Mouse (Mus musculus): Measurements from ENCODE around the gene Cdh23. TPM values are rescaled to one million over a fixed set of nuclear protein-coding genes. Genes with fewer than 3 reads are reported as not detected.

The Cdh23 gene
- polyA plus RNA-seq, 1 experiment from 2014 or later = 2.0 TPM

DNA sequence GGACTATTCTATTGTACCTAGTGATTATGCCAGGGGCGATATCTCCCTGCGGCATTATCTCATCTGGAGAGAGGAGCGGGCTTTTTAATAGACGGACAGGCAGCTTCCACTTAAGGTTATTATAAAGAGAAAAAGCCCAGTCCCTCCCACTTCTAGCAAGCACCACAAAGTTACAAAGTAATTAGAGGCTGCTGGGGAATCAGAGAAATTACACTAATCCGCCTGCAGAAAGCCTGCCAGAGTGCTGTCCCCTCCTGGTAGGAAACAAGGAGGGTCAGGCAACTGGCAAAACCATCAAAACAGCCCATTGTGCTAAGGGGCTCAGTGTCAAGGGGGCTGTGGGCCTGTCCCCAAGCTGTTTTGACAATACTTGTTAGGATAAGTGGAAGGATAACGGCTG is 110.6 kb downstream of the Cdh23 start:
- WGBS = 3% methylated on average over 6 of the region's 6 CpGs
- peaks cover 8% of the 10 kb centered on the region for H3K27me3 ChIP-seq (replicated peaks; ENCODE audit: control insufficient read depth, insufficient read depth, low read length)

DNA sequence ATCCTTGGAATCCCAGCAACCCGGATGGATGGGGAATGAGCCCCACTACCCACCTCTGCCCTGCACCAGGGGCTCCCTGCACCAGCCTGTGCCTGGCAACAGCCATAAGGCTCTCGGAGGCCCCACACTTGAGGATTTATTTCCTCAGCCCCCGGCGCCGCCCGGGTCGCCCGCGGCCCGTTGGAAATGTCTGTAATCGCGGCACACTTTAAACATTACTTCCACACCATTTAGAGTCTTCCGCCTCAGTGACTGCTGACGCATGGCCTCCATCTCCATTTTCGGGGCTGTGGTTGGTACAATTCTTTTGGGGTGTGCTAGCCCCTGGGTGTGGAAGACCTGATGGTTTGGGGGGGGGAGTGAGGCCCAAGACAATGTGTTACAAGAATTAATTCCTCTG is 113.3 kb downstream of the Cdh23 start:
- WGBS = 19% methylated on average over 15 of the region's 15 CpGs
- Histone ChIP-seq H3K9me3 (replicated peaks; ENCODE audit: control insufficient read depth, low read length) (no peaks in the 10 kb centered on the region), H3K36me3 (ENCODE audit: control insufficient read depth, insufficient read depth, low read length) (no peaks in the 10 kb centered on the region), H3K27ac (ENCODE audit: low read depth, low read length) (no peak overlapping the region), H3K27me3 (replicated peaks; ENCODE audit: control insufficient read depth, insufficient read depth, low read length) (peaks cover 6% of the 10 kb centered on the region; the same call in 1 of the 2 replicates), H3K4me3 (ENCODE audit: low read depth, low read length) (no peak overlapping the region), H3K4me1 (ENCODE audit: control insufficient read depth, insufficient read depth, low read length) (peaks cover 13% of the 10 kb centered on the region), H3K9ac (ENCODE audit: low read length) (no peak overlapping the region), H3K4me2 (ENCODE audit: low read length) (no peak overlapping the region)
- 0 out of 2 replicates have a peak, but pooled peaks have one; percentile 35 for ATAC-seq
- peak; percentile 56 for DNase-seq (ENCODE audit: low spot score)

More for the DNA sequence above, 110.6 kb downstream of the Cdh23 start:
- H3K4me2 ChIP-seq (ENCODE audit: low read length) = no peak overlapping the region
- H3K9ac ChIP-seq (ENCODE audit: low read length) = no peak overlapping the region
- peak; percentile 65 for DNase-seq (ENCODE audit: low spot score)
- no peaks in the 10 kb centered on the region for H3K9me3 ChIP-seq (replicated peaks; ENCODE audit: control insufficient read depth, low read length)
- H3K27ac ChIP-seq (ENCODE audit: low read depth, low read length) = no peak overlapping the region
- no peak overlapping the region for H3K4me3 ChIP-seq (ENCODE audit: low read depth, low read length)
- no peaks in the 10 kb centered on the region for H3K36me3 ChIP-seq (ENCODE audit: control insufficient read depth, insufficient read depth, low read length)
- ATAC-seq = peak; percentile 25; the same call in 1 of the 2 replicates
- peaks cover 10% of the 10 kb centered on the region for H3K4me1 ChIP-seq (ENCODE audit: control insufficient read depth, insufficient read depth, low read length)

DNA sequence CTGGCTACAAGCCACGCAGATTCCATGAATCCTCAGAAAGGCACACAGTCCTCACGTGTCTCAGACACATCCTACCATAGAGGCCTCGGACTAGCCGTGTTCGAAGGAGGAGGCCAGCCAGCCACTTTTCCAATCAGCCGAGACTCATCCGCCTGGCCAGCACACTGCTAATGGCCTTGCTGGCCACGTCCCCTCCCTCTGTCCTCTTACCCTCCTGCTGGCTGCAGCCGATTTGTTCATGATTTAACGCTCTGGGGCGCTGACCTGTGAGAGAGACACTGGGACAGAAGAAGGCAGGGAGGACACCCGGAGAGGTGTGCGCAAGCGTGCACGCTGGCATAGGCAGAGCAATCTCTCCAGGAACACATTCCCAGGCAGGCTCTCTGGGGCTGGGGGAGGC is 115.6 kb downstream of the Cdh23 start:
- Histone ChIP-seq H3K36me3 (ENCODE audit: control insufficient read depth, insufficient read depth, low read length) (no peaks in the 10 kb centered on the region), H3K4me2 (ENCODE audit: low read length) (no peak overlapping the region), H3K9me3 (replicated peaks; ENCODE audit: control insufficient read depth, low read length) (no peaks in the 10 kb centered on the region), H3K27ac (ENCODE audit: low read depth, low read length) (no peak overlapping the region), H3K4me3 (ENCODE audit: low read depth, low read length) (no peak overlapping the region), H3K9ac (ENCODE audit: low read length) (no peak overlapping the region), H3K27me3 (replicated peaks; ENCODE audit: control insufficient read depth, insufficient read depth, low read length) (peaks cover 2% of the 10 kb centered on the region; the same call in 1 of the 2 replicates), H3K4me1 (ENCODE audit: control insufficient read depth, insufficient read depth, low read length) (peaks cover 17% of the 10 kb centered on the region)
- 70% methylated on average over 15 of the region's 15 CpGs for WGBS
- DNase-seq (ENCODE audit: low spot score) (no peak), ATAC-seq (no peak)

DNA sequence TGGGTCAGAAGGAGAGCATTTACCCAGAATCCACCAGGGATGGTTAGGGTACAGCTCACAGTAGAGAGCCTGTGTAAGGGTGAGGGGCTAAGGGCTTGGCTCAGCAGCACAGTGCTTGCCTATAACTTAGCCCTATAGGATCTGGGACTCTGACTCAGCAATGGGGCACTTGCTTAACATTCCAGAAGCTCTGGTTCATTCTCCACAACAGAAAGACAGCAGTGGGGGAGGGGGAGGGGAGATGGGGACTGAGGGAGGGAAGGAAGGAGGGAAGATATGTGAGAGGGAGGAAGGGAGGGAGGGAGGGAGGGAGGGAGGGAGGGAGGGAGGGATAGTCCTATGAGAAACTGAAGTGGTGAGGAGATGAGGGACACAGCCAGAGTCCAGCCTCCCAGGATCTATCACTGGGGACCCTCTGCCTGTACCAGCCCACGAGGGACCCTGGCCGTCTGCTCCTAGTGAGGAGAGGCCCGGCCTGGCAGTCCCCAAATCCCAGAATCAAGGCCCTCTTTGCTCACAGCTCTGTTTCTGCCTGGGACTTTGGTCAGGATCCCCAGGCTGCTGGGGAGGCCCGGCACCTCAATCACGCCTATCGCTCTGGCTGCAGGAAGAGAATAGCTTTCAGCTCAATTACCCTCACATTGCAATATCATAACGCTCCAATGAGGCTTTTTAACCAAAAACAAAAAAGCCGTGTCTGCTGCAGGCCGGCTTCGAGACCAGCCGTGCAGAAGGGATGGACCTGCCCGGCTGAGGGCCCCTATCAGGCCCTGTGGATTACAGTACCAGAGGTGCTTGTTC is 117.4 kb downstream of the Cdh23 start:
- no peak overlapping the region for H3K9ac ChIP-seq (ENCODE audit: low read length)
- H3K4me1 ChIP-seq (ENCODE audit: control insufficient read depth, insufficient read depth, low read length) = peaks cover 10% of the 10 kb centered on the region; the same call in 1 of the 2 replicates
- H3K9me3 ChIP-seq (replicated peaks; ENCODE audit: control insufficient read depth, low read length) = no peaks in the 10 kb centered on the region
- H3K4me2 ChIP-seq (ENCODE audit: low read length) = no peak overlapping the region
- peaks cover 2% of the 10 kb centered on the region; the same call in 1 of the 2 replicates for H3K27me3 ChIP-seq (replicated peaks; ENCODE audit: control insufficient read depth, insufficient read depth, low read length)
- no peak overlapping the region for H3K27ac ChIP-seq (ENCODE audit: low read depth, low read length)
- no peaks in the 10 kb centered on the region for H3K36me3 ChIP-seq (ENCODE audit: control insufficient read depth, insufficient read depth, low read length)
- peak; percentile 64 for DNase-seq (ENCODE audit: low spot score)
- no peak overlapping the region for H3K4me3 ChIP-seq (ENCODE audit: low read depth, low read length)
- 16% methylated on average over 12 of the region's 12 CpGs for WGBS
- peak; percentile 54 for ATAC-seq

DNA sequence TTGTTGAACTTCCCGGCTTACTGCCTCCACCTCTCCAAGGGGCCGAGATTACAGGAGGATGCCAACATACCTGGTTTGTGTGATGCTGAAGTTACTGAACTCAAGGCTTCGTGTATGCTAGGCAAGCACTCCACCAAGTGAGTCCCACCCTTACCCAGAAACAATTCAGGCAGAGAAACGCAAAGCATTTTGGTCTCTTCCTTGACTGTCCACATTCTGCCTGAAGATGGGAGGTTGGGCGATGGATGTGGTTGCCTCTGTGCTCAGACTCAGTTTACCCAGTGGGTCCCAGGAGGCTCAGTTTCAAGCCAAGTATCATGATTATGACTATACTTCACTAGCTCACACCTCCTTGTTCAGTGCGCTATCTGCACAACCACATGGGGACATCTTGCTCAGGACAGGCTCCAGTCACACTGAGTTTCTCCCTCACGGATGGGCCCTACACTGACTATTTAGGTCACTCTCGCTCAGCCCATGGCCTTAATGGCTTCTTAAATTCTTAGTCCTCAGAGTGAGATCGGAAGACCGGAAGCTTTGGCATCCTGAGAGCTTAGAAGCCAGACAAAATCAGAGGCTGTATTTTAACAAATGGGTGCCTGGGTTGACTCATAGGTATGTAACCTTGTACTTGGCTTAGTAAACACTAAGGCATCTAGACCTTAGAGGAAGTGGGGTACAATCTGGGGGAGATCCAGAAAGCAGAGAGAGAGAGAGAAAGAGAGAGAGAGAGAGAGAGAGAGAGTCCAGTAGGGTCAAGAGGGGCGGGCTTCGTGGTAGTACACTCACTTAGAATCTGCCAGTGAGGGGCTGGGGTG is 118.2 kb downstream of the Cdh23 start:
- Histone ChIP-seq H3K27me3 (replicated peaks; ENCODE audit: control insufficient read depth, insufficient read depth, low read length) (no peaks in the 10 kb centered on the region; the same call in 1 of the 2 replicates), H3K27ac (ENCODE audit: low read depth, low read length) (no peak overlapping the region), H3K9me3 (replicated peaks; ENCODE audit: control insufficient read depth, low read length) (no peaks in the 10 kb centered on the region), H3K4me2 (ENCODE audit: low read length) (no peak overlapping the region), H3K9ac (ENCODE audit: low read length) (no peak overlapping the region), H3K4me1 (ENCODE audit: control insufficient read depth, insufficient read depth, low read length) (peaks cover 10% of the 10 kb centered on the region; the same call in 1 of the 2 replicates), H3K36me3 (ENCODE audit: control insufficient read depth, insufficient read depth, low read length) (no peaks in the 10 kb centered on the region), H3K4me3 (ENCODE audit: low read depth, low read length) (no peak overlapping the region)
- WGBS = 89% methylated on average over 12 of the region's 12 CpGs
- DNase-seq (ENCODE audit: low spot score) (no peak), ATAC-seq (no peak)

DNA sequence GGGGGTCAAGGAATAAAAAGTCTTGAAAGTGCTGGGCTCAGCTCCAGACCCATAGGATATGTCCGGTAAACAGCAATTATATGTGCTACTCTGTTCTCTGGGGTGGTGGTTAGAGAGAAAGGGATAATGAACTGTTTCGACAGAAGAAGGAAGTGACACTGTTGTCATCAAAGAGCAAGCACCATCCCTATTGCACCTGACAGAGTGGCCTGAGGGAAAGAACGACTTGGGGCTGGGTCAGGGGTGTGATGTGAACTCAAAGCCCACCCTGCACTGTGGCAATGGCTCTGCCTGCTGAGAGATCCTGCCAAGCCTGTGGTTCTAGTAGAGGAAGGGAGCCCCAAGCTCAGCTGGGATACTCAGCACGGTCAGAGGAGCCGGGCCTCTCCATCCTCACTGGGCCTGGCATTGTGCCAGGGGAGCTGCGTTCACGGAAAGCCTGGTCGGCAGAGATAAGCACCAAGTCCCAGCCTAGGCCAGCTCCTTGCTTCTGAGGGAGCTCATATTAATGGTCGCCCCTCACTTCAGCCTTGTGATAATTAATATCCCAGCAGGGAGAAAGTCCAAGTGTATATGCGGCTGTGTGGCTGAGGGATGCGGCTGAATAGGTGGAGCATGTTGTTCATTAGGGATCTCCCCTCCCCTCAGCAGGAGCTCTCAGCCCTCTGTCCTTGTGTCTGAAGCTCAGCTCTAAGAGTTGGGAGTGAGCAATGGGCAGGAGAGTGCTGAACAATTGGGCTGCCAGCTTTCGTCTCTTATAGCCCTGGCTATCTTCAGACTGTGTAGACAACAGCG is 119.0 kb downstream of the Cdh23 start:
- Histone ChIP-seq H3K4me3 (ENCODE audit: low read depth, low read length) (no peak overlapping the region), H3K4me1 (ENCODE audit: control insufficient read depth, insufficient read depth, low read length) (peaks cover 10% of the 10 kb centered on the region; the same call in 1 of the 2 replicates), H3K36me3 (ENCODE audit: control insufficient read depth, insufficient read depth, low read length) (no peaks in the 10 kb centered on the region), H3K9me3 (replicated peaks; ENCODE audit: control insufficient read depth, low read length) (no peaks in the 10 kb centered on the region), H3K27ac (ENCODE audit: low read depth, low read length) (no peak overlapping the region), H3K4me2 (ENCODE audit: low read length) (no peak overlapping the region), H3K27me3 (replicated peaks; ENCODE audit: control insufficient read depth, insufficient read depth, low read length) (no peaks in the 10 kb centered on the region; the same call in 1 of the 2 replicates), H3K9ac (ENCODE audit: low read length) (no peak overlapping the region)
- DNase-seq (ENCODE audit: low spot score) (peak; percentile 61), ATAC-seq (no peak)
- 26% methylated on average over 13 of the region's 13 CpGs for WGBS

DNA sequence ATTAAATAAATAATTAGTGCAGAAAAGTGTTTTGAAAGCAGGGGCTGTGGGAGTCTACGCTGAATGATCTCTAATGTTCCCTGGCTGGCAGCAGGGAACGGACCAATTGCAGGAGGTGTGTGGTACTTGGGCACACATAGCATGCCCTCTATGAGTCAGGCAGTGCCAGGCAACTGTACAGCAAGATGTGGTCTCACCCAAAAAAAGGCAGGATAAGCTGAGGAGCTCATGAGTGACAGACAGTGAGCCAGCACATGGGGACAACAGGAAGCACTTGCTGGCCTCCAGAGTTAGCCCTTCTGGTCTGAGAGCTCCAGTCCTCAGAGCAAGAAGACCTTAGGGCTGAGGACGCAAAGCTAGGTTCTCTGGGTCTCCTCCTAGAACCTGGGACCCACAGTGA is 121.4 kb downstream of the Cdh23 start:
- Histone ChIP-seq H3K27me3 (replicated peaks; ENCODE audit: control insufficient read depth, insufficient read depth, low read length) (no peaks in the 10 kb centered on the region), H3K4me3 (ENCODE audit: low read depth, low read length) (no peak overlapping the region), H3K27ac (ENCODE audit: low read depth, low read length) (no peak overlapping the region), H3K4me1 (ENCODE audit: control insufficient read depth, insufficient read depth, low read length) (peaks cover 10% of the 10 kb centered on the region; the same call in 1 of the 2 replicates), H3K9ac (ENCODE audit: low read length) (no peak overlapping the region), H3K36me3 (ENCODE audit: control insufficient read depth, insufficient read depth, low read length) (no peaks in the 10 kb centered on the region), H3K4me2 (ENCODE audit: low read length) (no peak overlapping the region), H3K9me3 (replicated peaks; ENCODE audit: control insufficient read depth, low read length) (no peaks in the 10 kb centered on the region)
- DNase-seq (ENCODE audit: low spot score) (no peak), ATAC-seq (no peak)
- WGBS = 86% methylated on average over 3 of the region's 3 CpGs

DNA sequence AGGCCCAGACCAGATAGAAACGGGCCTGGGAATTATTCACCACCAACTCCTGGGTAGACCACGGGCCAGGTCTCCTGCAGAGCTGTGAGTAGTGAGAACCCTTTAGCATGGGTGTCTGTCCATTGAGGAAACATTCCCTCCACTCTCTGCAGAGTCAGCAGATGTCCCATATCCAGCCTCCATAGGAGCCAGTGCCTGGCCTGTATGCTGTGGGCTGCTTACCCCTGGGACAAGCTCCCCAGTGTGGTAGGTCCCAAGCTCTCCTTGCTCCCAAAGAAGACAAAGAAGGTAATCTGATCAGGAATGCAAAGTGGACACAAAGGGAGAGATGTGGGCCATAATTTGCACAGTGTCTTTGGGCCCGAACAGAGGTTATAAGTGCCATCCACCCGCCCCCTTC is 124.8 kb downstream of the Cdh23 start:
- no peak for DNase-seq (ENCODE audit: low spot score)
- Histone ChIP-seq H3K27me3 (replicated peaks; ENCODE audit: control insufficient read depth, insufficient read depth, low read length) (no peaks in the 10 kb centered on the region), H3K9me3 (replicated peaks; ENCODE audit: control insufficient read depth, low read length) (no peaks in the 10 kb centered on the region), H3K4me3 (ENCODE audit: low read depth, low read length) (no peak overlapping the region), H3K36me3 (ENCODE audit: control insufficient read depth, insufficient read depth, low read length) (no peaks in the 10 kb centered on the region), H3K4me2 (ENCODE audit: low read length) (no peak overlapping the region), H3K27ac (ENCODE audit: low read depth, low read length) (no peak overlapping the region), H3K4me1 (ENCODE audit: control insufficient read depth, insufficient read depth, low read length) (no peaks in the 10 kb centered on the region), H3K9ac (ENCODE audit: low read length) (no peak overlapping the region)
- ATAC-seq = no peak
- WGBS = 81% methylated on average over 4 of the region's 4 CpGs
